Mouse (Mus musculus) spleen, adult 12 weeks (tissue): ENCODE data around the gene Ppid.

Source experiments
- DNase-seq: peaks from one replicate; pipeline ENCODE4 v3.0.0; 2022; ENCODE audit warnings: low spot score

The Ppid gene

GRCm38 (mm10) chr3:79590863-79591792 lies at the start of gene Ppid:
Gene Ppid (plus strand): TSS chr3:79591342.
- DNase-seq: peak; percentile 71

GRCm38 (mm10) chr3:79542585-79542984 lies 48.6 kb upstream of the Ppid start:
- DNase-seq: no peak

GRCm38 (mm10) chr3:79548681-79549437 lies 42.3 kb upstream of the Ppid start:
- DNase-seq: no peak

- DNase-seq: no peak
These were observed 41.3 kb upstream of the Ppid start for GRCm38 (mm10) chr3:79549751-79550393.

- no peak for DNase-seq
These were observed 39.2 kb upstream of the Ppid start for GRCm38 (mm10) chr3:79551826-79552552.

- DNase-seq: no peak
These were observed 37.4 kb upstream of the Ppid start for GRCm38 (mm10) chr3:79553779-79554178.

- DNase-seq: no peak
These were observed 36.1 kb upstream of the Ppid start for GRCm38 (mm10) chr3:79555061-79555460.

GRCm38 (mm10) chr3:79559021-79559772 lies 31.9 kb upstream of the Ppid start:
- no peak for DNase-seq

- no peak for DNase-seq
These were observed 31.4 kb upstream of the Ppid start for GRCm38 (mm10) chr3:79559773-79560045.

GRCm38 (mm10) chr3:79560555-79560954 lies 30.6 kb upstream of the Ppid start:
- no peak for DNase-seq

GRCm38 (mm10) chr3:79561784-79562715 lies 29.1 kb upstream of the Ppid start:
- DNase-seq: no peak

GRCm38 (mm10) chr3:79563511-79563910 lies 27.6 kb upstream of the Ppid start:
- no peak for DNase-seq

GRCm38 (mm10) chr3:79564875-79565606 lies 26.1 kb upstream of the Ppid start:
- no peak for DNase-seq

- DNase-seq: no peak
These were observed 24.1 kb upstream of the Ppid start for GRCm38 (mm10) chr3:79566716-79567691.

GRCm38 (mm10) chr3:79567703-79568362 lies 23.3 kb upstream of the Ppid start, which contains the start of gene Fnip2:
Gene Fnip2 (minus strand): TSS chr3:79567796.
- DNase-seq: peak; percentile 81

GRCm38 (mm10) chr3:79568629-79569350 lies 22.4 kb upstream of the Ppid start:
- no peak for DNase-seq

GRCm38 (mm10) chr3:79569351-79569681 lies 21.8 kb upstream of the Ppid start:
- DNase-seq: no peak
